Mouse (Mus musculus): ENCODE data around the gene Slc39a11.

Gene Slc39a11

GRCm38 (mm10) chr11:113507716-113508480 is 142.0 kb downstream of the Slc39a11 start:
- DNase-seq (ENCODE audit: low spot score): no peak

- DNase-seq (ENCODE audit: low spot score): no peak
Observed at GRCm38 (mm10) chr11:113505551-113506160, 144.2 kb downstream of the Slc39a11 start.

DNA sequence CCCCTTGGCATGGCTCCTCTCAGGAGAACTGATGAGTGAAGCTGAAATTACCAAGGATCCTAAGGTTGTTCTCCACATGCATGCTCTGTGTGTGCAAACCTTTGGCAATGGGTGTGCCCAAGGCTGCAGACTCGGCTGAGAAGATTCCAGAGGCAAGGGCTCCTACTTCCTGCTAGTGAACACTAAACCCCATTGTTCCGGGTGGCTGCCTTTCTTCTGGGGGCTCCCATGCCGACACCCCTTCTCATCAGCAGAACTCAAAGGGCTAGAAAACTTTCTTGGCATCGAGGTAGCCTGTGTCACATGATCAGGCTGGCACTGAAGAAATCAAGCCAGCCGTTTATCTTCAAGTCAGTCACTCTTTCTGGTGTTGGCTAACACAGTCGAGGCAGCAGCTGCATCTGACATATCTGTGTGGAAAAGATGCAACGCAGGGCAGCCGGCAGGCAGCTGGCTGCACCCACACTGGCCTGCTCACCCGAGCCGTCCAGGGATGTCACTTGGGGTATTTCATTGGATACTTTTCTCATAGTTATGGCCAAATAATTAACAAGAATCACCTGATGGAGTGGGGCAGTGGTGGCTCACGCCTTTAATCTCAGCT is 145.3 kb downstream of the Slc39a11 start:
- DNase-seq (ENCODE audit: low spot score): no peak

DNA sequence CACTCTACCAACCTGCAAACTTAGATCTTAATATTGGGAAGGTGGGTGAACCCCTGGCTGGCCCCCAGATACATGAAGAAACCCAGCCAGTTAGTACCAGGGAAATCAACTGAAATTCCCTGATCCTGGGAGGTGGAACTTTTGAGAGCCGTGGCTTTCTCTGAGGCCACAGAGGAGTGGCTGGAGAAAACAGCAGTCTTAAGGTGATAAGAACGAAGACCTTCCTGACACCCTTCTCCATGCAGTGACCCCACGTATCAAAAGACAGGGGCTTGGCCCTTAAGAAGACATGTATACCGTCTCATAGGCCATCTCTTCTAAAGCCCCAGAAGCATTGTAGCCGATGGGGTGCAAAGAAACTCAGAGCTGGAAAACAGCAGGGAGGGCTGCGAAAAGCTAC is 146.9 kb downstream of the Slc39a11 start:
- no peak for DNase-seq (ENCODE audit: low spot score)

GRCm38 (mm10) chr11:113500631-113501305 is 149.1 kb downstream of the Slc39a11 start:
- DNase-seq (ENCODE audit: low spot score): no peak

DNA sequence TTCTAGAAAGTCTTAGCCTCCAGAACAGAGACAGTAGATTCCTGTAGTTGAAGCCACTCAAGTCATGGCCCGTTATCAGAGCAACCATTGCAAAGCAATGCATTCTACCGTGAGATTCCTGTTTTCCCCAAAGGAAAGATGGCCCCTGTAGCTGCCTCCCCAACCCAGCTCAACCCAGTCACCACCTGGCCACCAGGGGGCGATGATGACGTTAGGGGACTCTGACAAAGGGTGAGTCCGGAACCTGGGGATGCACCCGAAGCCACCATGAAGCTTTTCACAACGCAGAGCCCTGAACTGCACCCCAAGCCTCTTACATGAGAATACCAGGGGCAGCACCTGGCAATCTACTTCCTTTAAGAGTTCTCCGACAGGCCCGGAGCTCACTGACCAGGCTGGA is 151.0 kb downstream of the Slc39a11 start:
- DNase-seq (ENCODE audit: low spot score): no peak

DNA sequence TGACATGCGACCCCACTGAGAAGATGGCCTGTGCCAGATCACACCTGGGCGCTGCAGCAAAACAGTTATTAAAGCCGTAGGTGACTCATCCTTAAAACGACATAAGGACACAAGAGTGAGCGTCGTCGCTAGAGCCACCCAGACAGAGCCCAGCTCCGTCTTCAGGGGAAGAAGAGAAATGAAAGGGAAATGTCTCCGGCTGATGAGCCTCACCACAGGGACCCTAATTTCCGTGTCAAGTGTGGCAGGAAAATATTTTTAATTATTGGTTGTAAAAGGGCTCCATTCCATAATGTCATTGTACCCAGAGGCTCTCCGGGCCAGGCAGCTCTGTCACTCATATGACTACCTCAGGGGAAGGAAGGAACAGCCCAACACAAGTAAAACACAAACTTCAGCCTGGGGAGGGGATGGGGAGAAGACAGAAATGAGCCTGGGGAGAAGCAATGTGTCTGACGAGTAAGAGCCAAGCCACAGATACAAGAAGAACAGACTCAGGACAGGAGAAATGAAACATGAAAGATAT is 155.8 kb downstream of the Slc39a11 start:
- no peak for DNase-seq (ENCODE audit: low spot score)

- no peak for DNase-seq (ENCODE audit: low spot score)
Observed at GRCm38 (mm10) chr11:113490530-113491520, 159.1 kb downstream of the Slc39a11 start.

GRCm38 (mm10) chr11:113487603-113488335 is 162.1 kb downstream of the Slc39a11 start:
- DNase-seq (ENCODE audit: low spot score): no peak

GRCm38 (mm10) chr11:113484037-113484436 is 165.8 kb downstream of the Slc39a11 start:
- DNase-seq (ENCODE audit: low spot score): no peak

GRCm38 (mm10) chr11:113477550-113477949 is 172.3 kb downstream of the Slc39a11 start:
- DNase-seq (ENCODE audit: low spot score): no peak

DNA sequence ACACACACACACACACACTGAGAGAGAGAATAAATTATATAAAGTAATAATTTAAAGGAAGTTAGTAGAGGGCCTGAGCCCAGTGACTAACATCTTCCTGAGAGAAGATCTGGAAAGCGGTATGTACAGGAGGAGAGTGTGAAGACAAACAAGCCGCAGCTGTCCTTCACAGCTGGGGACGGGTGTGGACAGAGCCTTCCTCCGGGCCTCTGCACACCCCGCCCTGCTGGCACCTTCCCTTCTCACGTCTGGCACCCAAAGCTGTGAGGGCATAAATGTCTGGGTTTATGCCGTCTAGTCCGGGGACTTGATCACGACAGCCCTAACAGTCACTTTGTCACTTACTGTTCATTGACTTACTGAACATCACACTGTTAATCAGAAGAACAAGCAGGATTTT is 173.2 kb downstream of the Slc39a11 start:
- DNase-seq (ENCODE audit: low spot score): no peak

- no peak for DNase-seq (ENCODE audit: low spot score)
Observed at GRCm38 (mm10) chr11:113475491-113475890, 174.4 kb downstream of the Slc39a11 start.

DNA sequence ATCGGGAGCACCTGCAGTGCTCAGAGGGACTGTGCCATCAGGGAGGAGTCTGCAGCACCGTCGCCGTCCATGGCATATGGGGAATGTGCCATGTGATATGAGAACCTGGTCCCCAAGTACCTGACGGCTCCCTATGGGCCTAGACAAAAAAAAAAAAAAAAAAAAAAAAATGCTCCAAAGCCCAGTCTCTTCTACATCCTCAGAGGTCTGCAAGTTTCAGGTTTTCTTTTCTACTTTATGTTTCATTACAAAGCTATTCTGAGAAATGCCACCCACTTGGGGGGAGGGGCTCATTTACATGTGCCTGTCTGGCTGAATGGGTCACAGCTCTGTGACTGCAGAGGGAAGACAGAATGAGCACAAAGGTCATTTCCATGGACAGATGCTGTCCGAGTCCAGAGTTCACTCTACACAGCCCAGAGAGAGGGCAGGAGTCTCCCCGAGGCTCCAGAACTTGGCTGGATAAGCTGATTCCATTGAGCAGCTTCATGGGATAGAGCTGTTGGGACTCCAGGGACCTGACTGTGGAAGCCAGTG is 175.8 kb downstream of the Slc39a11 start:
- DNase-seq (ENCODE audit: low spot score): no peak

DNA sequence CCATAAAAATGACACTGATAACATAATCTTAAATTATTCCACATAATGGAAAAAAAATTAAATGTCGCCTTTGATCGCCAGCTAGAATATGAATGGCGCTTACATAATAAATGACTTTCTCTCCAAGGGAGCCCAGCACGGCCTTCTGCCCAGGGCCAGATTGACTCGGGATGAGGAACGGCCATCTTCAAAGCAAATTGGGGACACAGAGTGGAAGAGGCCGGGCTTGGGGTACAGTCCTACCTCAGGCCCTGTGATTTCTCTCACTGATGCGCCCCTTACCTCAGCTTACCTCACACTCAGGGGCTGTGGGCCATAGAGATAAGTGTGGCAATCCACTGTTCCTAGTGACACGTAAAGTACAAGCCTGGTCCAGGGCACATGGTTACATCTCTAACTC is 177.9 kb downstream of the Slc39a11 start:
- no peak for DNase-seq (ENCODE audit: low spot score)

GRCm38 (mm10) chr11:113469919-113470785 is 179.7 kb downstream of the Slc39a11 start:
- no peak for DNase-seq (ENCODE audit: low spot score)

- DNase-seq (ENCODE audit: low spot score): no peak
Observed at GRCm38 (mm10) chr11:113468016-113468415, 181.9 kb downstream of the Slc39a11 start.

- no peak for DNase-seq (ENCODE audit: low spot score)
Observed at GRCm38 (mm10) chr11:113467313-113467811, 182.5 kb downstream of the Slc39a11 start.

GRCm38 (mm10) chr11:113460118-113460517 is 189.8 kb downstream of the Slc39a11 start:
- no peak for DNase-seq (ENCODE audit: low spot score)
